Mouse (Mus musculus) frontal cortex, postnatal 36 days (tissue): ENCODE data around the gene Rundc3a.
"Not testable (repeated sequence)": the region's sequence is repeated elsewhere in the genome, so short reads cannot be mapped to it uniquely, and the experiment has no call there.

Experiments
- DNase-seq, 2 experiments: peaks; one replicate each; pipeline ENCODE4 v3.0.0; 2022; ENCODE audit warnings: low spot score in 2 of 2

Gene Rundc3a

GRCm38 (mm10) chr11:102393238-102393634 lies at the start of gene Rundc3a:
Gene Rundc3a, plus strand, starts transcription at chr11:102393403.
- DNase-seq = peak; percentile 95

- DNase-seq = no peak
Measured at GRCm38 (mm10) chr11:102344458-102344857, 48.7 kb upstream of the Rundc3a start.

GRCm38 (mm10) chr11:102346926-102347325 lies 46.3 kb upstream of the Rundc3a start:
- DNase-seq = no peak

- no peak for DNase-seq
Measured at GRCm38 (mm10) chr11:102347683-102348082, 45.5 kb upstream of the Rundc3a start.

- DNase-seq = no peak
Measured at GRCm38 (mm10) chr11:102348101-102348585, 45.1 kb upstream of the Rundc3a start.

- no peak for DNase-seq
Measured at GRCm38 (mm10) chr11:102348771-102349170, 44.4 kb upstream of the Rundc3a start.

GRCm38 (mm10) chr11:102349189-102349954 lies 43.8 kb upstream of the Rundc3a start:
- no peak for DNase-seq

- DNase-seq = no peak
Measured at GRCm38 (mm10) chr11:102350416-102350815, 42.8 kb upstream of the Rundc3a start.

GRCm38 (mm10) chr11:102350981-102351523 lies 42.2 kb upstream of the Rundc3a start:
- DNase-seq = no peak

- no peak for DNase-seq
Measured at GRCm38 (mm10) chr11:102352378-102352777, 40.8 kb upstream of the Rundc3a start.

- no peak for DNase-seq
Measured at GRCm38 (mm10) chr11:102353021-102353431, 40.2 kb upstream of the Rundc3a start.

GRCm38 (mm10) chr11:102355501-102355900 lies 37.7 kb upstream of the Rundc3a start:
- DNase-seq = no peak

- DNase-seq = no peak
Measured at GRCm38 (mm10) chr11:102356190-102356589, 37.0 kb upstream of the Rundc3a start.

- peak; percentile 12 to 34 for DNase-seq
Measured at GRCm38 (mm10) chr11:102356636-102357350, 36.4 kb upstream of the Rundc3a start.

- no peak for DNase-seq
Measured at GRCm38 (mm10) chr11:102358365-102358764, 34.8 kb upstream of the Rundc3a start.

GRCm38 (mm10) chr11:102361776-102362495 lies 31.3 kb upstream of the Rundc3a start:
- DNase-seq = no peak

- DNase-seq = no peak
Measured at GRCm38 (mm10) chr11:102363623-102364022, 29.6 kb upstream of the Rundc3a start.

- no peak for DNase-seq
Measured at GRCm38 (mm10) chr11:102364570-102365371, 28.4 kb upstream of the Rundc3a start.

GRCm38 (mm10) chr11:102365699-102366098 lies 27.5 kb upstream of the Rundc3a start:
- DNase-seq = no peak

GRCm38 (mm10) chr11:102366103-102366502 lies 27.1 kb upstream of the Rundc3a start, which contains the start of gene Slc4a1:
Gene Slc4a1, minus strand, starts transcription at chr11:102366203.
- not testable (repeated sequence) for DNase-seq
